Mouse (Mus musculus) neural tube, embryonic 11.5 days (tissue): ENCODE results near the gene Cd3g. TPM values are rescaled to one million over a fixed set of nuclear protein-coding genes. Genes with fewer than 3 reads are reported as not detected.
A peak's percentile ranks its signal among the peaks of the same experiment; 100 is the strongest.

Source experiments
- ATAC-seq: fragments of 200-750 bp; cut with Nextera tagmentation; 2 replicates; pipeline ENCODE4 v1.8.0; 2017; ENCODE audit warnings: moderate number of reproducible peaks, mild to moderate bottlenecking, moderate TSS enrichment, moderate library complexity; ENCODE audit not compliant: insufficient read depth, low FRiP score, low TSS enrichment
- DNase-seq: peaks from one replicate; pipeline ENCODE4 v3.0.0-alpha.2; 2015; ENCODE audit warnings: low spot score
- H3K27ac ChIP-seq: fragments of 300-500 bp; sonication (generic); 2 replicates; pipeline ENCODE4 v1.5.1; 2014; ENCODE audit warnings: low read depth, mild to moderate bottlenecking, low read length
- H3K27me3 ChIP-seq: fragments of 300-500 bp; sonication (generic); 2 replicates; pipeline ENCODE4 v1.6.1; 2014; ENCODE audit warnings: mild to moderate bottlenecking, low read length, mixed read lengths; ENCODE audit not compliant: control insufficient read depth, insufficient read depth
- H3K36me3 ChIP-seq: fragments of 300-500 bp; sonication (generic); 2 replicates; pipeline ENCODE4 v1.6.1; 2014; ENCODE audit warnings: mild to moderate bottlenecking, low read length, moderate library complexity, mixed read lengths; ENCODE audit not compliant: control insufficient read depth, insufficient read depth
- H3K4me1 ChIP-seq: fragments of 300-500 bp; sonication (generic); 2 replicates; pipeline ENCODE4 v1.6.1; 2014; ENCODE audit warnings: low read length, mixed read lengths; ENCODE audit not compliant: control insufficient read depth, insufficient read depth
- H3K4me2 ChIP-seq: fragments of 300-500 bp; sonication (generic); 2 replicates; pipeline ENCODE4 v1.6.1; 2014; ENCODE audit warnings: low read depth, mild to moderate bottlenecking, moderate library complexity
- H3K4me3 ChIP-seq: fragments of 300-500 bp; sonication (generic); 2 replicates; pipeline ENCODE4 v1.5.1; 2014; ENCODE audit warnings: low read depth, low read length
- H3K9ac ChIP-seq: fragments of 300-500 bp; sonication (generic); 2 replicates; pipeline ENCODE4 v1.6.1; 2014; ENCODE audit warnings: mild to moderate bottlenecking, low read length
- H3K9me3 ChIP-seq: fragments of 300-500 bp; sonication (generic); 2 replicates; pipeline ENCODE4 v1.6.1; 2016; ENCODE audit warnings: low read length; ENCODE audit not compliant: control insufficient read depth
- WGBS: fragments of 180-500 bp; shearing (Covaris S2); extraction: QIAGEN DNeasy Blood & Tissue Kit; methylation state at CpG from one replicate; pipeline ENCODE4 v1.1.7; 2014; 5-methylcytosine and 5-hydroxymethylcytosine counted together
- polyA plus RNA-seq: library from polyadenylated mRNA; unstranded; fragments of >200 nt; fragmentation: Nextera tagmentation; extraction: Ambion mirVana; gene quantifications from 2 replicates; pipeline ENCODE4 v1.2.1, GENCODE M21; 2014

Cd3g gene
- polyA plus RNA-seq, 1 experiment from 2014 or later: not detected

DNA sequence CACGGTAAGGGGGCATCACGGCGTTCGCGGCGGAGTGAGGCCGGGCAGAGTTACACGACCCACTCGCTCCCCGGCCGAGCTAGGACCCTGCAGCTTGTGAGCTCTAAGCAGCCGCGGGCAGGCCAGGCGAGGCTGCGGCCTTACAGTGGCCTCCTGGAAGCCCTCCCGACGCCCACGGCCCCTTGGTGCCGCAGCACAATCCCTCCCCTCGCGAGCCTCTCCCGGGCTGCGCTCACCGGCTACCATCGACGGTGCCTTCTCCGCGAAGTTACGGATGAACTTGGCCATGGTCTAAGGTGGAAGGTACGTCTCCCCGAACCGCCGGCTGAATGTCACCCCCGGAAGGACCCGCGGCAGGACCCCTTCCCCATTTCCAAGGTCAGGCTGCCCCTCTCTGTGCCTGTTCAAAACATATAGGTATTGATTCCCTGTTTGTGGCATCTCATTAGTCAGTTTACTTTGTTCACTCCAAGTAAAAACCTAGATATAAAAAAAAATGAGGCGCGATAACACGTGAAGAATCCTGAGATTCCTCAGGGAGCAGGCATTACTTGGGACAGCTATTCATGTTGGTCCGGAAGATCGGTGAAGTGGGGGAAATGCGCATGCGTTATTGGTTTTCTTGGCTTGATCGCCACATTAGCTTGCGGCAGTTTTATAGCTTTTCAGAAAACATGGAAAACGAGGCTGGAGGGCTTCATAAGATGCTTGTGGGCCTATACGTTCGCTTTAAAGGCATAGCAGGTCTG lies 59.7 kb downstream of the Cd3g start, which contains the start of gene Atp5l:
Atp5l (minus strand) TSS at position 369 of the 749 bp plus-strand sequence.
- Histone ChIP-seq H3K4me3 (peak within 1 kb of the TSS; percentile 97), H3K9ac (peak within 1 kb of the TSS; percentile 92), H3K4me2 (peak within 1 kb of the TSS; percentile 89), H3K9me3 (no peaks in the 10 kb centered on the region), H3K4me1 (0 out of 2 replicates have a peak, but pooled peaks cover 2% of the 10 kb centered on the region), H3K27me3 (no peaks in the 10 kb centered on the region), H3K27ac (peak within 1 kb of the TSS; percentile 56; the same call in 1 of the 2 replicates), H3K36me3 (no peaks in the 10 kb centered on the region)
- DNase-seq (peak; percentile 89), ATAC-seq (peak; percentile 82)
- under 1% methylated on average over 44 of the region's 48 CpGs for WGBS

DNA sequence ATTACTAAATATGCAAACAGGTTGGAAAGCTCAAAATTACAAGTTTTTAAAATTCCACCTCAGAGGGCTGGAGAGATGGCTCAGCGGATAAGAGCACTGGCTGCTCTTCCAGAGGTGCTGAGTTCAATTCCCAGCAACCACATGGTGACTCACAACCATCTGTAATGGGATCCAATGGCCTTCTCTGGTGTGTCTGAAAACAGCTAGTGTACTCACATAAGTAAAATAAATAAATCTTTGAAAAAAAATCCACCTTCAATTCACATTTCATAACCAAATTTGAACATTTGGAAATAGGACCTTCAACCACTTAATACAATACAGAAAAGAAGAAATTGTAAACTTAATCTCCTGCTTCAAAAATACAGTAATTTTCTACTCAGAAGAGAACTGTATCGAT lies 60.6 kb downstream of the Cd3g start:
- peak overlapping the region; percentile 89 for H3K4me2 ChIP-seq
- H3K9ac ChIP-seq: peak overlapping the region; percentile 92
- no peaks in the 10 kb centered on the region for H3K9me3 ChIP-seq
- peak overlapping the region; percentile 97 for H3K4me3 ChIP-seq
- H3K36me3 ChIP-seq: no peaks in the 10 kb centered on the region
- DNase-seq: no peak
- H3K27me3 ChIP-seq: no peaks in the 10 kb centered on the region
- no peak for ATAC-seq
- no peak overlapping the region for H3K27ac ChIP-seq
- H3K4me1 ChIP-seq: 0 out of 2 replicates have a peak, but pooled peaks cover 2% of the 10 kb centered on the region
- 43% methylated on average over 2 of the region's 2 CpGs for WGBS

Other genes with a start within 250 kb of the Cd3g start
- gene Phldb1, start 245.2 kb downstream of the Cd3g start, polyA plus RNA-seq: 44.3 and 47.7 TPM in 2 replicates
- gene Arcn1, start 212.6 kb downstream of the Cd3g start, polyA plus RNA-seq: 211 and 214 TPM in 2 replicates
- gene Ift46, start 212.5 kb downstream of the Cd3g start, polyA plus RNA-seq: 144 and 145 TPM in 2 replicates
- 3.1 and 3.3 TPM in 2 replicates for gene Tmem25, start 181.1 kb downstream of the Cd3g start, polyA plus RNA-seq
- gene Ttc36, start 177.4 kb downstream of the Cd3g start, polyA plus RNA-seq: not detected in 2 replicates
- 13.4 and 13.5 TPM in 2 replicates for gene Kmt2a, start 99.1 kb downstream of the Cd3g start, polyA plus RNA-seq
- 555 and 597 TPM in 2 replicates for gene Atp5l, start 59.7 kb downstream of the Cd3g start, polyA plus RNA-seq
- 38.2 and 38.3 TPM in 2 replicates for gene Ube4a, start 14.8 kb downstream of the Cd3g start, polyA plus RNA-seq
- not detected in 2 replicates for gene Cd3d, start 1.4 kb upstream of the Cd3g start, polyA plus RNA-seq
- not detected in 2 replicates for gene Cd3e, start 29.2 kb upstream of the Cd3g start, polyA plus RNA-seq
- gene Mpzl2, start 59.4 kb upstream of the Cd3g start, polyA plus RNA-seq: 3.7 and 3.9 TPM in 2 replicates
- gene Mpzl3, start 74.8 kb upstream of the Cd3g start, polyA plus RNA-seq: 1.8 and 1.9 TPM in 2 replicates
- gene Jaml, start 98.8 kb upstream of the Cd3g start, polyA plus RNA-seq: 0.09 and 0.99 TPM in 2 replicates
- gene Scn2b, start 137.4 kb upstream of the Cd3g start, polyA plus RNA-seq: 3.4 and 4.4 TPM in 2 replicates
- gene Scn4b, start 158.0 kb upstream of the Cd3g start, polyA plus RNA-seq: 0.12 TPM in 2 replicates
- not detected in 2 replicates for gene BC049352, start 201.6 kb upstream of the Cd3g start, polyA plus RNA-seq
- gene Tmprss4, start 223.7 kb upstream of the Cd3g start, polyA plus RNA-seq: not detected in 2 replicates